Mouse (Mus musculus): ENCODE measurements around the gene Pgm1. TPM values are rescaled to one million over a fixed set of nuclear protein-coding genes. Genes with fewer than 3 reads are reported as not detected.

Pgm1 gene
- 10 to 100 TPM in 16 of 26 experiments, 1 to 10 TPM in 10; 1.5 to 22.1 (median 13.5) TPM for total RNA-seq (2018; cell fraction: chromatin; rRNA removed)
- total RNA-seq (2018; cell fraction: cytosol; rRNA removed) = 10 to 100 TPM; 19.9 to 43.8 (median 30.9) TPM
- 10 to 100 TPM in 21 of 26 experiments, 1 to 10 TPM in 5; 5.2 to 29.4 (median 18.5) TPM for total RNA-seq (2018; cell fraction: nucleus; rRNA removed)
- 26.6 to 33.6 TPM (median 28.3 TPM) in 3 replicates for polyA plus RNA-seq (2018)

DNA sequence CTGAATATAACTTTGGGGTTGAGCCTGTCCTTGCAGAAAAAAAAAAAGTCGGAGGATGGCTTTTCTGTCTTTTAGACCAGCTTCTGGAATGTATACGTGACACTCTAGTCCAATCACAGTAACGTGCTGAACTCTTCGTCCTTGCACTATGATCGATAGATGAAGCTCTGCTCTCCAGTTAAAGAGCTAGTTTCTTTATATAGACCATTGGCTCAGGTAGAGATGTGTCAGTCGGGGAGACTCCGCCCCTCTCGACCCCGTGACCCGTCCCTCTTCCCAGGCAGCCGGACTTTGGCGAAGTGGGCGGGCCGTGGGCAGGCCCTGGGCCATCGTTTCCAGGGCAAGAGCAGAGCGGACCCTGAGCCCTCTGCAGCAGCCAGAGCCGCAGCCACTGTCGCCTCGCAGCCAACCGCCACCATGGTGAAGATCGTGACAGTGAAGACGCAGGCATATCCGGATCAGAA is at the start of gene Pgm1:
Pgm1 (plus strand) TSS at position 266 of the 464 bp plus-strand sequence.
- Histone ChIP-seq H3K4me3 (ENCODE audit: inconsistent target) (peak within 1 kb of the TSS; percentile 64), H3K27ac (peak within 1 kb of the TSS; percentile 75), H3K79me2 (ENCODE audit: inconsistent target) (peaks cover 42% of the 10 kb centered on the region), H3K36me3 (ENCODE audit: inconsistent target) (no peaks in the 10 kb centered on the region)
- 2% methylated on average over 23 of the region's 23 CpGs for WGBS (ENCODE audit: missing documents)

DNA sequence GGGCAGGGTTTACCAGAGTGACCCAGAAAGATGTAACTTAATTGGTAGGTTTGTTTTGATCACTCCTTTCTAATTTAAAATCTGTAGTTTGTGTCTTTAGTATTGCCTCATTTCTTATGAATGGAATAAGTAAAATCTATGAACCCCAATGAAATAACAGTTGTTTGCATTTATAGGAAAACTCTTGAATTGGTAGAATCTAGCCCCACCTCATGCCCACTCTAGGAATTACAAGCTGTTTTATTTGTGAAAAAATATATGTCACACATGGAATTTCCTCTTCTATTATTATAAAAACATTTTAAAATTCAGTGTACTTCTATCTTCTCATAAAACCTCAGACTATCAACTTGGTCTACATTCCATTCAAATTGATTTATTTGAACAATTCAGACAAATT is 47.3 kb upstream of the Pgm1 start:
- H3K27ac ChIP-seq = no peak overlapping the region
- no peaks in the 10 kb centered on the region for H3K79me2 ChIP-seq (ENCODE audit: inconsistent target)
- no peak overlapping the region for H3K4me3 ChIP-seq (ENCODE audit: inconsistent target)
- H3K36me3 ChIP-seq (ENCODE audit: inconsistent target) = no peaks in the 10 kb centered on the region

DNA sequence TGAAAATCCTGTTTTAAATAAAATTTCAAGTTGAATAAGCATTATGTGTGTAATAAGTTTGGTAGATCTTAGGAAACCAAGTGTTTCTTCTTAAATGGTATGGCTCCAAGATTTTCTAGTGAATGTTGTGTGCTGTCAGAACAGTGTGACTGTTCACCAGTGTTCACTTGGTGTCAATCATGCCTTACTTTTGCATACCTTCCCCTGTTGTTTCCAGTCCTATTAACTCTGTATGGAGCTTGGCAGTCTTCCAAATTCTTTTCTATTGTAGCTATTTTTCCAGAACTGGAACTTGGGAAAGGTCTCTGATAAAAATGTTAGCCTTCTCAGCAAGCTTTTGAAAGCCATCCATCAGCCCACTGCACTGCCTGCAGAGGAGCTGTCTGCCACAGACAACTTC is 46.8 kb upstream of the Pgm1 start:
- Histone ChIP-seq H3K79me2 (ENCODE audit: inconsistent target) (no peaks in the 10 kb centered on the region), H3K4me3 (ENCODE audit: inconsistent target) (no peak overlapping the region), H3K27ac (no peak overlapping the region), H3K36me3 (ENCODE audit: inconsistent target) (no peaks in the 10 kb centered on the region)

DNA sequence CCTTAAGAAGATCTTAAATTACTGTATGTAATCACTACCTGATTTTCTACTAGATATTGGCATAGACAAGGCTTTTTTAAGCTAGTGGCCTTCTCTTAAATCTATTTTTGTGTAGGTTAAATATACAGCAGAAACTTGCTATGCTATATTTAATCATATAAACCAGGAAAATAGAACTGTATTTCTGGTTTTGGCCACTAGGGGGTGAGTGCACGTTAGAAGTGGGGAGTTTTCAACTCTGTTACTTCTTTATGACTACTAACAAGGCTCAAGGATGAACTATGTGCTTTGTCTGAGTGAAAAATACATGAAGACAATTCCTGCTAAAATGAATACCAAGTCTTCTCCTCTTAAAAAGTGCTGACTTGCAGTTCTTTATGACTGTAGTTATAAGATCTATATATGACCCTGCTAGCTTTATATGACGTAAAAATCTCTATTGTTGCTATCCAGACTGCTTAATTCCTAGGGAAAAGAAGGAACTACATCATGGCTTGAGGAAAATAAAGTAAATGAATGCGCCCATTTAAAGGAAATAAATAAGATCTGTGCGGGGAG is 15.2 kb upstream of the Pgm1 start:
- WGBS (ENCODE audit: missing documents) = 71% methylated on average over 4 of the region's 4 CpGs
- H3K27ac ChIP-seq = no peak overlapping the region
- H3K36me3 ChIP-seq (ENCODE audit: inconsistent target) = no peaks in the 10 kb centered on the region
- no peak overlapping the region for H3K4me3 ChIP-seq (ENCODE audit: inconsistent target)
- no peaks in the 10 kb centered on the region for H3K79me2 ChIP-seq (ENCODE audit: inconsistent target)

DNA sequence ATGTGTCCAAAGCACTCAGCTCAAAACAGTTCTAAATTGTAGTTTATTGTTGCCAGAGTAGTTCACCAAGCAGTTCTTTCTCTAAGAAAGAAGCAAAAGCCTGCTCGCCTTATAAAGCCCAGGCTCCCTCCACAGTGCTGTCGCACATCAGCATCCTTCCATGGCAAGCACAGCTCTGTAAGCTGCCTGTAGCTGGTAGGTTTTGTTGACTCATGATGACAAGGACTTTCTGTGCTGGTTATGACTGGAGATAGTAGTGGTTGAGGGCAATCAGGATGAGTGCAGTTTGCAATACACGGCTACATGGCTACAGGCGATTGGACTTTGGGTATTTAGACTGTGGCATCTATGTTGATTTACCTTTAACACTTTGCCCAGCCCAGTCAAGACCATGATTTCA is 2.8 kb upstream of the Pgm1 start:
- Histone ChIP-seq H3K27ac (no peak overlapping the region), H3K79me2 (ENCODE audit: inconsistent target) (peaks cover 16% of the 10 kb centered on the region), H3K4me3 (ENCODE audit: inconsistent target) (no peak overlapping the region), H3K36me3 (ENCODE audit: inconsistent target) (no peaks in the 10 kb centered on the region)
- WGBS (ENCODE audit: missing documents) = 97% methylated on average over 4 of the region's 4 CpGs

DNA sequence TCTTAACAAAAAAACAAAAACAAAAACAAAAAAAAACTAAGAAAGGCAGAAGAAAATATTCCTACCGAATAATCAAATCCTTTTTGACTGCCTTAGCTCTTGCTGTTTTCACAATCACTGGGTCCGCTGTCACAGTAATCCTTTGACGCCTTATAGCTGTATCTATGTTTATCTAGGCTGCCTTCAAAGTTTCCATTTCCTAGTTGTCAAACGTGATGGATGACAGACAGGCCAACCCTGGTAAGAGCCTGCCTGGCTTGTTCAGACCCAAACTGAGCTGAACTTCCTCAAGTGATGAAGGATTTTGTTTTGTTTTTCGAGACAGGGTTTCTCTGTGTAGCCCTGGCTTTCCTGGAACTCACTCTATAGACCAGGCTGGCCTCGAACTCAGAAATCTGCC is 693 bp upstream of the Pgm1 start:
- Histone ChIP-seq H3K27ac (no peak overlapping the region), H3K4me3 (ENCODE audit: inconsistent target) (peak overlapping the region; percentile 64; the same call in 1 of the 2 replicates), H3K79me2 (ENCODE audit: inconsistent target) (peaks cover 35% of the 10 kb centered on the region), H3K36me3 (ENCODE audit: inconsistent target) (no peaks in the 10 kb centered on the region)
- 35% methylated on average over 6 of the region's 6 CpGs for WGBS (ENCODE audit: missing documents)

DNA sequence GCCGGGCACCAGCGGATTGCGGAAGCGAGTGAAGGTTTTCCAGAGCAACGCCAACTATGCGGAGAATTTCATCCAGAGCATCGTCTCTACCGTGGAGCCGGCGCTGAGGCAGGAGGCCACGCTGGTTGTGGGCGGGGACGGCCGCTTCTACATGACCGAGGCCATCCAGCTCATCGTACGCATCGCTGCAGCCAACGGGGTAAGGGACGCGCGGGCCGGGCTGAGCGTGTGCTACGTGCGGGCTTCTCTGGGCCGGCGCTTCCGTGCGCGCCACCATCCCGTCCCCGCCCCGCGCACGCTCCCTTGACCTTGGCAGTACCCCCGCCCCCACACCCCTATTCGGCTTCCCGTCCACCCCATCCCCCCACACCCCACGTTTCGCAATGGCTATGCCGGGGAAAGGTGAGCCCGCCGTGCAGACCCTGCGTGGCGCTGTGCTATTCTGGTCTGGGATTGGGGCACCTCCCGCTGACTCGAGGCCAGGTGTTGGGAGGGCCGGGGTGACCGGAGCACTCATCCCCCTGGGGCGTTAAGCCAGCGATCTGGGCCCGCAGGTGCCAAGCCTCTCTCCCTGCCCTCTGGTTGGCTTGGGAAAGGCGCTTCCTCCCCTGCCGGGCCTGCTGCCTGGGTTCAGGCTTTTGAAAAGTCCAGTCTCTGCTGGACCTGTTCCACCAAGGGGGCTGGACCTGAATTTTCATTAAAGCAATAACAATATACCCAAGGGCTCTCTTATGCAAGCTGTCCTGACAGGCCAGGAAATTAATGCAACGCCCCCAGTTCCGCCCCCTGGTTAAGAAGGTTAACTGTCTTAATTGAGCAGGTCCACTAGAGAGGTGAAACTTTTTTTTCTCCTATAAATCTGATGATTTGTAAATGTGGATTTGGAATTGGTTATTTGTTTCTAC is 651 bp downstream of the Pgm1 start, which contains the start of gene Itgb3bp:
Itgb3bp (minus strand) TSS at position 201 of the 905 bp plus-strand sequence.
- no peaks in the 10 kb centered on the region for H3K36me3 ChIP-seq (ENCODE audit: inconsistent target)
- H3K4me3 ChIP-seq (ENCODE audit: inconsistent target) = peak within 1 kb of the TSS; percentile 64
- WGBS (ENCODE audit: missing documents) = 1% methylated on average over 51 of the region's 57 CpGs
- peak within 1 kb of the TSS; percentile 75 for H3K27ac ChIP-seq
- peaks cover 44% of the 10 kb centered on the region for H3K79me2 ChIP-seq (ENCODE audit: inconsistent target)

DNA sequence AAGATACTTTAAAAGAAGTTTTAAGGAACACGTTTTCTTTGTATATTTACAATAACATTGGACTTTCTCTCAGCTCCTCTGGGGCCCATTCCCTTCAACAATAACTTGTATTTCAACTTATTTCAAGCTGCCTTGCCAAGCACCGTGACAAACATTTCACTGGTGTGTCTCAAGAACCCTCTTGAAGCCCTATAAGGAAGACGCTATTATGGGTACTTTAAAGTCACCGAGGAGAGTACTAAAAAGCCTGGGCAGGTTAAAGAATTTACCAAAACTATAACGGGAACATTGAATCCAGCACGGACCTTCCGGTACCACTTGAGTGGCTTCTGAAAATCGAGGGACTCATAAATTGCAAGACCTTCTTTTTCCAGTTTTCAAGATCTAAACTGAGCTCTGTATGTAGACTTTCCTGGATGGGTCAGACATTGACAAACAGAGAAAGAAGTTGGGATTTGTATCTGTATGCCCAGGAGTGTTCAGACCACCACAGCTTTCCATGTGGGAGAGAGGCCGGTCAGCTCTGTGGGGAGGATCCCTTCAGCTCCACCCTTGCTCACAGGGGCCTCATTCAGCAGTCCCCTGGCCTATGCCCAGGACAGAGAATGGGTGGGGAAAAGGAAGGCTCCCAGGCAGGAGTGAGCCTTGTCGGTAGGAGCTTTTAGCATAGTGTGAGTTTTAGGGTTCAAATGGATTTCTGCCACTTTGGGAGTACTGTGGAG is 1.5 kb downstream of the Pgm1 start:
- Histone ChIP-seq H3K27ac (0 out of 2 replicates have a peak overlapping the region, but pooled peaks have one; percentile 75), H3K36me3 (ENCODE audit: inconsistent target) (no peaks in the 10 kb centered on the region), H3K79me2 (ENCODE audit: inconsistent target) (peaks cover 52% of the 10 kb centered on the region), H3K4me3 (ENCODE audit: inconsistent target) (peak overlapping the region; percentile 64)
- 68% methylated on average over 10 of the region's 10 CpGs for WGBS (ENCODE audit: missing documents)

DNA sequence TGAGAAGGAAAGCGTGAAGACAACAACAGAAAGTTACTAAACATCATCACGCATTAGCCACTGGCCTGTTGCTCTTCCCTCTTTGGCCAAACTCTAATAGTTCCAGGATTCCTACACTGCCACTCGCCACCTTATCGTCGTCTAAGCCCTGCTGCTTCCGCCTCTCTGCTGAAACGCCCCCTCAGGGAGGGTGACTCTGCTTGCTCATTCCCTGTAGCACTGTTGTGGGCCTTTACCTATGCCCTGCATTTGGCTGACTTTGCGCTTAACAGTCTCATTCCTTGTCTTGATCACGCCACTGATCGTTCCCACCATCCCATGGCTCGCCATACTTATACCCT is 2.0 kb downstream of the Pgm1 start:
- peak overlapping the region; percentile 64; the same call in 1 of the 2 replicates for H3K4me3 ChIP-seq (ENCODE audit: inconsistent target)
- no peaks in the 10 kb centered on the region for H3K36me3 ChIP-seq (ENCODE audit: inconsistent target)

DNA sequence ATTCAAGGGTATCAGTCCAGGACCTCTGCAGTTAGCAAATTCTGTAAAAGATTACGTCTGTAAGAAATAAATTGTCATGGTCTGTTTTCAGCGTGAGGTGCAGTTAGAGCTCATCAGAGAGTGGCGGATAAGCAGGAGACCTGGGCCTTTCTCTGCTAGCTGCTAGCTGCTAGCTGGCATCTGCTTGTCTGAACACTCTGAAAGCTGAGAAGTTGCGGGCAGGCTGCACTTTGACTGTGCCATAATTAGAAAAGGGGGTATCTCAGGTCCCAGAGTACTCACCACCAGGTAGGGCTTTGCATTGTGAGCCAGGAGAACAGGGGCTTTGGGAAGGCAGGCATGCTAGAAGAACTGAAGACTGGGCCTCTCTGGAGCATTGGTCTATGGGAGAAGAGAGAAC is 2.6 kb downstream of the Pgm1 start:
- Histone ChIP-seq H3K4me3 (ENCODE audit: inconsistent target) (no peak overlapping the region), H3K27ac (no peak overlapping the region), H3K79me2 (ENCODE audit: inconsistent target) (peaks cover 52% of the 10 kb centered on the region), H3K36me3 (ENCODE audit: inconsistent target) (no peaks in the 10 kb centered on the region)
- WGBS (ENCODE audit: missing documents) = 95% methylated on average over 4 of the region's 4 CpGs

More for the DNA sequence above, 2.0 kb downstream of the Pgm1 start:
- H3K79me2 ChIP-seq (ENCODE audit: inconsistent target) = peaks cover 52% of the 10 kb centered on the region
- H3K27ac ChIP-seq = no peak overlapping the region
- WGBS (ENCODE audit: missing documents) = 90% methylated on average over 11 of the region's 11 CpGs

DNA sequence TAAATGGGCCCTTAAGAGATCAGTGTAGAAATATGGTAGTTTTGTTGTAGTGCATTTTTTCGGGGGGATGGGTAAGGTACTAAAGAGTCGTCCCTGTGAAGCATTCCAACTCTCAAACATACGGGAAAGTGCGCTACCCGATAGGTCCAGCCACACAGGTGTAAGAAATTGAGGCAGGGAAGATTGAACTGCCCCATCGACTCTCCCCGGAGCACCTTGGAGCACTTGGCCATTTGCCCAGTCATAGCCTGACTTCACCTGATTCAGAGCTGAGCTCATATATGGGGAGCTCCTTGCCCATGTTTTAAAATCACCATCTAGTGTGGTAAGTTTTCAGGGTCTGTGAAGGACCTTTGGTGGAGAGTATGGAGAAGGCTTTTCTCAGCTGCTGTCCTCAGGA is 5.6 kb downstream of the Pgm1 start:
- H3K79me2 ChIP-seq (ENCODE audit: inconsistent target) = peaks cover 60% of the 10 kb centered on the region
- no peak overlapping the region for H3K4me3 ChIP-seq (ENCODE audit: inconsistent target)
- H3K36me3 ChIP-seq (ENCODE audit: inconsistent target) = no peaks in the 10 kb centered on the region
- H3K27ac ChIP-seq = no peak overlapping the region
- WGBS (ENCODE audit: missing documents) = over 99% methylated on average over 6 of the region's 7 CpGs

DNA sequence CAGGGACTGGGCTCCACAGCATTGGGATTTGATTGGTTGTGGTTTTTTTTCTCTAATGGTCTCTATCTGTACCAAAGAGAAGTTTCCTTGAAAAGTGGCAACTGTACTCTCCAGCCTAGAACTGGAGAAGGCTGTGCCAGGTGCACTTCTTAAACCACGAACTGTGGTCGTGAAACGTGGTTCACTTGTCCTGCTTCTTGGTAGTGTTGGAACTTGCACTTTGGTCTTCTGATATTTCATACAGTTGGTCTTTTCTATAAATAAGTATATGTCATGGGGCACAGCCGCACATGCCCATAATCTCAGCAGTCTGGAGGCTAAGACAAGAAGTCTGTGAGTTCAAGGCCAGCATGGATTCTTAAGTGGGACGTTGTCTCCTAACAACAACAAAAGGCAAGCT is 7.1 kb downstream of the Pgm1 start:
- Histone ChIP-seq H3K79me2 (ENCODE audit: inconsistent target) (peaks cover 46% of the 10 kb centered on the region), H3K36me3 (ENCODE audit: inconsistent target) (no peaks in the 10 kb centered on the region), H3K4me3 (ENCODE audit: inconsistent target) (no peak overlapping the region), H3K27ac (no peak overlapping the region)
- 78% methylated on average over 5 of the region's 5 CpGs for WGBS (ENCODE audit: missing documents)

DNA sequence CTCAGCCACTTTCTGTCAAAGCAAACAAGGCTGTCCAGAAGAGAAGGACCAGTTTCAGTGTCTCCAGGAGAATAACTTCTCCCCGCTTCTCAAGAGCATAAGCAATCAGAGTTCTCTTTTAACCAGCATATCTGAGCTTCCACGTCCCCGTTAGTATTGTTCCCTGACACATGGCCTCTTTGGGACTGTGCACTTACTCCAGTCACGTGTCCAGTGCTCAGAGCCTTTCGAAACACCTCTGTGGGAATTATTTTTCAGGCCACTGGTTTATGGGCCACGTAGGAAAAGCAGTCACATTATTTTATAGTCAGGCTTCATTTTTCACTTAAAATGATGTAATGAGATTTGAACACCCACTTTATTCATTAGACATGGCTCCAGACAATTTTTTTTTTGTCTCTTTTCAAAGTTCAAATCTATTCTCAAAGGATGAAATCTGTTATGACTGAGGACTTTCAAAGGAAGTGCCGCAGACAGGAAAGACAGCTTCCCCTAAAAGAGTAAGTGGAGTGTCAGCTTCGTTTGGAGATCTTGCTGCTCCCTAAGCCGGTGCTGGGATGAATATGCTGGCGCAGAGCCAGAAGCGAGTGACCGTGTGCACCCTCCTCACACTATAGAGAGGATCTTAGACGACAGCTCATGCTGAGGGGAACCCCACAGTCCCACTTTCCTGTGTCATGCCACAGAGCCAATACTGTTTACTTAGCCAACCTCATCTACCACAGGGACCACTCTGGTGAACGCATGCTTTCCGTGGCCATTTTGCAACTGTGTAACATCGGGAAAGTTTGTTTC is 10.7 kb downstream of the Pgm1 start:
- Histone ChIP-seq H3K4me3 (ENCODE audit: inconsistent target) (no peak overlapping the region), H3K27ac (no peak overlapping the region), H3K36me3 (ENCODE audit: inconsistent target) (no peaks in the 10 kb centered on the region), H3K79me2 (ENCODE audit: inconsistent target) (peaks cover 16% of the 10 kb centered on the region; the same call in 1 of the 2 replicates)
- WGBS (ENCODE audit: missing documents) = 64% methylated on average over 16 of the region's 16 CpGs

All from macrophage (primary cell).